Mouse (Mus musculus) heart, postnatal 25 days (tissue): ENCODE data around the gene Ccdc185. TPM values are rescaled to one million over a fixed set of nuclear protein-coding genes. Genes with fewer than 3 reads are reported as not detected.

Experiments
- DNase-seq: peaks from one replicate; pipeline ENCODE4 v3.0.0; 2022; ENCODE audit warnings: low spot score
- intact Hi-C: fragments of 180-260 bp; cut with DNase I; formaldehyde crosslinking; loops from one replicate; pipeline ENCODE4 v1.15.1; 2025
- total RNA-seq, 2 experiments: library from RNA; stranded (reverse); gene quantifications; 2 replicates each; pipeline ENCODE4 v1.2.3; 2021

The Ccdc185 gene
- not detected for total RNA-seq

- intact Hi-C loops, result no loop called here
- no peak for DNase-seq
Observed at GRCm38 (mm10) chr1:182749080-182749479, at the start of gene Ccdc185. Ccdc185 (minus strand) TSS chr1:182749180.

GRCm38 (mm10) chr1:182797048-182797447, 48.1 kb upstream of the Ccdc185 start:
- no peak for DNase-seq
- intact Hi-C loops, result no loop called here

DNA sequence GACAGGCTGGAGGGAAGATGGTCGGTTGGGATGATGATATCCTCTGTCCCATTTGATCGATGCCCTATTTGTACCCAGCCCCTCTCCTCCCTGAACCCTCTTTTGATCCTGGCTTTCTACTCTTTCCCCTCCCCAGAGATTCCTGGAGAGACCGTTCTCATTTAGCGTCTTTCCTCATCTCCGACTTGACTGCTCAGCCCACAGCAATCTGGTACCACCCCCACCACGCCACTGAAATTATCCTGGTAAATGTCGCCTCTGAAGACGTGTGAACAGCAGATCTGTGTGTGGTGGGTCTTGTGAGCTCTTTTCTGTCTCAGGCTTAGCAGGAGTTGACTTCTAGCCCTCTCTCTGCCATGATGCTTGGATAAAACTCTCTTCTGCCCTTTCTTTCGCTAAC, 45.6 kb upstream of the Ccdc185 start:
- intact Hi-C loops, result no loop called here
- DNase-seq, result no peak

- intact Hi-C loops, result no loop called here
- DNase-seq, result no peak
Observed at GRCm38 (mm10) chr1:182794221-182794620, 45.2 kb upstream of the Ccdc185 start.

- intact Hi-C loops, result loop anchor here (2.0 kb wide), 1 partner anchor 232 kb away; no protein-coding TSS in a partner anchor
Observed at GRCm38 (mm10) chr1:182792521-182793071, 43.6 kb upstream of the Ccdc185 start.

GRCm38 (mm10) chr1:182788896-182789295, 39.9 kb upstream of the Ccdc185 start:
- DNase-seq, result no peak
- intact Hi-C loops, result no loop called here

More at GRCm38 (mm10) chr1:182792521-182793071, 43.6 kb upstream of the Ccdc185 start:
- peak; percentile 13 for DNase-seq

- intact Hi-C loops, result loop anchor here (1.0 kb wide), 1 partner anchor 13 kb away; no protein-coding TSS in a partner anchor
- no peak for DNase-seq
Observed at GRCm38 (mm10) chr1:182787030-182787429, 38.0 kb upstream of the Ccdc185 start.

- no peak for DNase-seq
- intact Hi-C loops, result no loop called here
Observed at GRCm38 (mm10) chr1:182785504-182785903, 36.5 kb upstream of the Ccdc185 start.

DNA sequence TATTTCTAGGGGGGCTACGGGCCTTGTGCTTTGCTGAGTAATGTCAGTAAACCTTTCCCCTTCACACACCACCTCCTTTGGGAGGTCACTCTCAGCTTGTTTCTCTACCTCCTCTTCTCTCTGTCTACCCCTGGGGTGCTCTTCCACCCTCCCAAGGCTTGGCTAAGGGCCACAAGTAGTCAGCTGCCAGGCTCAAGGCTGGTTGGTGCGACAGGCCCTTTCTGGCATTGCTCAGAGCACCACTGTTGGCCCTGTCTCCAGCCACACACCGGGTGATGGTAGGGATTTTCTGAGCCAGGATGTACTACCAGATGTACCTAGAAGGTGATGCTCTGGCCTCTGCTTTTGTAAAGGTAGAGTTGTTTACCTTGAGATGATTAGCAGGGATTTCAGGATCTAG, 35.8 kb upstream of the Ccdc185 start:
- intact Hi-C loops, result no loop called here

GRCm38 (mm10) chr1:182783774-182784173, 34.8 kb upstream of the Ccdc185 start:
- intact Hi-C loops, result no loop called here
- no peak for DNase-seq

More for the DNA sequence above, 35.8 kb upstream of the Ccdc185 start:
- DNase-seq, result no peak

GRCm38 (mm10) chr1:182779024-182779520, 30.1 kb upstream of the Ccdc185 start:
- DNase-seq, result no peak
- intact Hi-C loops, result no loop called here

GRCm38 (mm10) chr1:182778225-182778624, 29.2 kb upstream of the Ccdc185 start:
- no peak for DNase-seq
- intact Hi-C loops, result no loop called here

DNA sequence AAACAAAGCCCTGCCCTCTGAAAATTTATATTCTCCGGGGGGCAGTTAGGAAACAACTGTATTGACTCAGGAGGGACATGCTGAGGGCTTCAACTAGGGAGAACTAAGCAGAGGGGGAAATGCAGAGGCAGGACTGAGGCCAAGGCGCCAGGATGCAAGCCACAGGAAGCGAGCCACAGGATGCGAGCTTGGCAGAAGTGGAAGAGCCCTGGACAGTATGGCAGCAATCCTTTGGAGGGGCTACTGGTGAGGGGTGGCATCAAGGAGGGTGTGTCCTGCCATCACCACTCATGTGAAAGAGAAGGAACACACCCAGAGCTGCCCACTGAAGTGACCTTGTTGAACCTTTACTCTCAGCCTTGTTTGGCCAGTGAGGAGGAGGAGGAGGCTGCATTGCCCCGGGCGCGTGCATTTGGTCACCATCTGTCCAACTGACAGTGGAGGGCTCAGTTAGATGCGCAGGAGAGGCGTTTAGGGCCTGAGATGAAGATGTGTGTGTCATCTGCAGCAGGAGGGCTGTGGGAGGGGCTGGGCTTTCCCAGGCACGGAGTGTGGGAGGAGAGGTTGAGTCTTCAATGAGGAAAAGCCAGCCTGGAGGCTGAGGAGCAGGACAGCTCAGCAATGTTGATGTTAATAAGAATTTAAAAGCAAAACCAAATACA, 27.9 kb upstream of the Ccdc185 start:
- intact Hi-C loops, result no loop called here
- DNase-seq, result no peak

DNA sequence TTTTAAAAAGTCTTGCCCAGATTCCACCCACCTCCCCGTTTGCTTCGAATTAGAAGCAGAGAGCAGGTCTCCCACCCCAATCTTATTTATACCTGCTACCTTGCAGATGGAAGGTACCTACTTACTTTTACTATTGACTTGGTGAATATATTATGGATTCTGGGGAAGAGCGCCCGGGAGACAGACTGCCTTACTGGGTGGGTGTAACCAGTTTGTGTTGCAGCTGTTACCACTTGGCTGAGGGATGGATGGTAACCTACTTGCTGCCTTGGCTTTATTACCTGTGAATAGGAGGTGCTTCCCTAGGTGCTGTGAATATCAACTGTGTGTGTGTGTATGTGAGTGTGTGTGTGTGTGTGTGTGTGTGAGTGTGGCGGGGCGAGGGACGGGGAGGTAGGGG, 26.6 kb upstream of the Ccdc185 start:
- DNase-seq, result no peak
- intact Hi-C loops, result no loop called here

DNA sequence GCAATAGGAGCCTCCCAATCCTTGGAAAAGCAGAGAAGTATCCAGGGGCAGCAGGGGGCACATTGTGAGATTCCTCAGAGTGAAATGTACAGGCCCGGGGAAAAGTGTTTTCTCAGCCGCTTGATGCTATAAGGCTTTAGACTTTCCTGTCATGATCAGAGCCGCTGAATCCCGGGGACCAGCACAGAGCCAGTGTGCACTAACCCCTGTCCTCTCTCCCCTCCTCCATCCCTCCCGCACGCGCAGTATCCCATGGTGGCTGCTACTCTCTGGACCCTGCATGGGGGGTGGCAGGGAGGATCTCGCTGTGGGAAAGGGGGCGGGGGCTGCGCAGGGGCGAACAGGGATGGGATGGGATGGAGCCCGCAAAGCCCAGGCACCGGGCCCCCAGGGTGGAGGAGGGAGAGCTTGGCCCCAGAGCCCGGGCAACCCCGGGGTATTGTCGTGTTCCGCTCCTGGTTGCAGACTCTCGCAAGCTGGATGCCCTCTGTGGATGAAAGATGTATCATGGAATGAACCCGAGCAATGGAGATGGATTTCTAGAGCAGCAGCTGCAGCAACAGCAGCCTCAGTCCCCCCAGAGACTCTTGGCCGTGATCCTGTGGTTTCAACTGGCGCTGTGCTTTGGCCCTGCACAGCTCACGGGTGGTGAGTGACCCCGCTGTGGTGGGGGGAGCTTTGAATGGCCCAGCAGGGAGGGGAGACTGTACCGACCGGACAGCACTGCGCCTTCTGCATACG, 15.7 kb upstream of the Ccdc185 start:
- no peak for DNase-seq
- intact Hi-C loops, result no loop called here

DNA sequence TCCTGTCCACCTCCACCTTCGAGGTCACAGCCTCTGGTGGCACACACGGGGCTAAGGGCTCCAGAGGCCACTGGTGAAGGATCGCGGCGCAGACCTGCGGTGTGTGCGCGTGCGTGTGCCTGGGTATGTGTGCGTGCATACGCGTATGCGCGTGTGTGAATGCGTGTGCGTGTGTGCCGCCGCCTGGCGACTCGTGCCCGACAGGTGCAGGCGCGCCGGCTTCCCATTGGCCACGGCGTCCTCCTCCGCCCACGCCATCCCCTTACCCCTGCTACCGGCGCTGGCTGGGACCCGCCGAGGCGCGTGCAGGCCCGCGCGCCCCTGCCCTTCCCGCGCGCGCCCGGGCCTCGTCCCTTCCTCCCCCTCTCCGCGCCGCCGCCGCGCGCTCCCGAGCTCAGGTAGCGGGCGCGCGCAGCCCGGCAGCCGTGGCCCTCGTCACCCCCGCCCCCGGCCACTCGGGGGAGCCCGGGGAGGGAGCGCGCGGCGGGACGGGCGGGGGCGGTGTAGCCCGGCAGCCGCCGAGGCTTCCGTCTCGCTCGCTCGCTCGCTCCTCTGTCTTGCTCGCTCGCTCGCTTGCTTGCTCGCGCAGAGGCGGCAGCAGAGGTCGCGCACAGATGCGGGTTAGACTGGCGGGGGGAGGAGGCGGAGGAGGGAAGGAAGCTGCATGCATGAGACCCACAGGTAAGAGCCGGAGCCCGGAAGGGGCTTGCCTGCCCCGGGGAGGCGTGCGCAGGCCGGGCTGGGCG, 14.9 kb upstream of the Ccdc185 start, which contains the start of gene Susd4:
TSS of gene Susd4 (plus strand) at position 145 of the 746 bp plus-strand sequence.
- no peak for DNase-seq
- intact Hi-C loops, result no loop called here

- intact Hi-C loops, result no loop called here
- no peak for DNase-seq
Observed at GRCm38 (mm10) chr1:182763191-182763715, 14.3 kb upstream of the Ccdc185 start.

DNA sequence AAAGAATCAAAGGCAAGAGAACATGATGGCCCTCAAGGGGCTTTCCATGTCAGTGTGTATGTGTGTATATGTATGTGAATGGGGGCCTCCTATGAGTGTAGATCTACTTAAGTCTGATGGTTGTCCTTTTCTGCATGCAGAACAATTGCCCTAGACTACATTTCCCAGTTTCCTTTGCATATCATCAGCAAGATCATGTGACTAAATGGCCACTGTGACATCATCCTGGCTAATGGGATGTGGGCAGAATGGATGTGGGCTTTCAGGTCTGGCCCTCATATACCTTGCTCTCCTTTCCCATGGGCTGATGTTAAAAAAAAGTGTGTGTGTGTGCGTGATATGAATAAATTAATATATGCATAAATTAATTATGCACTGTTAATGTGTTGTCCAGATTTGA, 9.8 kb upstream of the Ccdc185 start:
- no peak for DNase-seq
- intact Hi-C loops, result no loop called here

GRCm38 (mm10) chr1:182754865-182755264, 5.9 kb upstream of the Ccdc185 start:
- intact Hi-C loops, result no loop called here
- no peak for DNase-seq

DNA sequence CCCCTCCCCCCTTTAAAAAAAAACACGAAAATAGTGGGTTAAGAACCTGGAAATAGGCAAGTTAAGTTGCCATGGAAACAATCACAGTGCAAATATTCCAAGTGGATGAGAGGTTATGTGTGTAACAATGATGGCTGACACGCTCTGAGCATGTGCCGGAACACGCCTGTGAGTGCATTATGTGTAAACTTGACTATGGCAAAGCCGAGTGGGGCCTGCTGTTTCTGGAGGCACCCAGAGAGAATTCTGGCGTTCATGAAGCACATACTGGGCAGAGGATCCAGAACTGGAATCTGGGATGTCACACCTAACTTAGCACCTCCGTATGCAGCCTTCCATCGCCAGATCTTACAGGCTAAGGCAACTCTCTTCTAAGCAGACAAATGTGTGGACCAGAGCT, 4.7 kb upstream of the Ccdc185 start:
- intact Hi-C loops, result no loop called here

More for the DNA sequence above, 4.7 kb upstream of the Ccdc185 start:
- DNase-seq, result no peak
